Mouse (Mus musculus) embryonic facial prominence, embryonic 11.5 days (tissue): ENCODE measurements around the gene Pdcd2l. TPM values are rescaled to one million over a fixed set of nuclear protein-coding genes. Genes with fewer than 3 reads are reported as not detected.

Experiments used
- ATAC-seq: fragments of 200-750 bp; cut with Nextera tagmentation; replicated peaks from 2 replicates; pipeline ENCODE4 v1.8.0; 2017; ENCODE audit warnings: low read depth; ENCODE audit not compliant: insufficient number of reproducible peaks, low FRiP score, low TSS enrichment
- DNase-seq: peaks from one replicate; pipeline ENCODE4 v3.0.0-alpha.2; 2015; ENCODE audit warnings: low spot score
- H3K27ac ChIP-seq: fragments of 300-500 bp; sonication (generic); replicated peaks from 2 replicates; pipeline ENCODE4 v1.5.1; 2014; ENCODE audit warnings: mild to moderate bottlenecking, low read depth, low read length, control low read depth
- H3K27me3 ChIP-seq: fragments of 300-500 bp; sonication (generic); 2 replicates; pipeline ENCODE4 v1.6.1; 2014; ENCODE audit warnings: mild to moderate bottlenecking, low read length, moderate library complexity, mixed read lengths; ENCODE audit not compliant: control insufficient read depth, insufficient read depth
- H3K36me3 ChIP-seq: fragments of 300-500 bp; sonication (generic); replicated peaks from 2 replicates; pipeline ENCODE4 v1.6.1; 2014; ENCODE audit warnings: low read depth, mild to moderate bottlenecking, low read length, moderate library complexity, mixed read lengths; ENCODE audit not compliant: control insufficient read depth, insufficient read depth
- H3K4me1 ChIP-seq: fragments of 300-500 bp; sonication (generic); 2 replicates; pipeline ENCODE4 v1.6.1; 2014; ENCODE audit warnings: low read length, mixed read lengths; ENCODE audit not compliant: control insufficient read depth, insufficient read depth
- H3K4me2 ChIP-seq: fragments of 300-500 bp; sonication (generic); 2 replicates; pipeline ENCODE4 v1.6.1; 2014; ENCODE audit warnings: low read depth, mild to moderate bottlenecking, control low read depth, low read length, moderate library complexity
- H3K4me3 ChIP-seq: fragments of 300-500 bp; sonication (generic); 2 replicates; pipeline ENCODE4 v1.5.1; 2014; ENCODE audit warnings: low read depth, low read length, control low read depth
- H3K9ac ChIP-seq: fragments of 300-500 bp; sonication (generic); replicated peaks from 2 replicates; pipeline ENCODE4 v1.6.1; 2014; ENCODE audit warnings: mild to moderate bottlenecking, control low read depth, low read length
- H3K9me3 ChIP-seq: fragments of 300-500 bp; sonication (generic); replicated peaks from 2 replicates; pipeline ENCODE4 v1.6.1; 2016; ENCODE audit warnings: mild to moderate bottlenecking, low read length, inconsistent platforms, mixed read lengths; ENCODE audit not compliant: control insufficient read depth
- WGBS: fragments of 180-500 bp; shearing (Covaris S2); extraction: QIAGEN DNeasy Blood & Tissue Kit; methylation state at CpG from one replicate; pipeline ENCODE4 v1.1.7; 2014; 5-methylcytosine and 5-hydroxymethylcytosine counted together
- polyA plus RNA-seq: library from polyadenylated mRNA; unstranded; fragments of >200 nt; fragmentation: Nextera tagmentation; extraction: Ambion mirVana; gene quantifications from 2 replicates; pipeline ENCODE4 v1.2.1, GENCODE M21; 2014

The Pdcd2l gene
- polyA plus RNA-seq, 1 experiment from 2014 or later, result 59.0 TPM

GRCm38 (mm10) chr7:34222340-34222739, 25.9 kb upstream of the Pdcd2l start:
- Histone ChIP-seq H3K9ac (no peak overlapping the region), H3K27ac (no peak overlapping the region), H3K27me3 (no peaks in the 10 kb centered on the region), H3K4me3 (no peak overlapping the region), H3K9me3 (no peaks in the 10 kb centered on the region), H3K4me1 (no peaks in the 10 kb centered on the region), H3K36me3 (peaks cover 13% of the 10 kb centered on the region), H3K4me2 (no peak overlapping the region)
- ATAC-seq (no peak), DNase-seq (no peak)
- WGBS, result 88% methylated on average over 10 of the region's 10 CpGs

GRCm38 (mm10) chr7:34221594-34222250, 25.3 kb upstream of the Pdcd2l start:
- H3K36me3 ChIP-seq, result peaks cover 13% of the 10 kb centered on the region
- no peak for ATAC-seq

GRCm38 (mm10) chr7:34218496-34218895, 22.0 kb upstream of the Pdcd2l start:
- H3K27ac ChIP-seq, result no peak overlapping the region

More at GRCm38 (mm10) chr7:34221594-34222250, 25.3 kb upstream of the Pdcd2l start:
- H3K9me3 ChIP-seq, result no peaks in the 10 kb centered on the region
- H3K4me3 ChIP-seq, result no peak overlapping the region
- no peak overlapping the region for H3K9ac ChIP-seq
- H3K4me2 ChIP-seq, result no peak overlapping the region
- DNase-seq, result no peak
- H3K4me1 ChIP-seq, result no peaks in the 10 kb centered on the region
- 88% methylated on average over 9 of the region's 9 CpGs for WGBS
- H3K27me3 ChIP-seq, result no peaks in the 10 kb centered on the region
- no peak overlapping the region for H3K27ac ChIP-seq

GRCm38 (mm10) chr7:34216474-34216873, 20.0 kb upstream of the Pdcd2l start:
- peaks cover 9% of the 10 kb centered on the region for H3K36me3 ChIP-seq
- H3K9ac ChIP-seq, result no peak overlapping the region
- H3K4me3 ChIP-seq, result no peak overlapping the region
- H3K27me3 ChIP-seq, result no peaks in the 10 kb centered on the region
- DNase-seq (no peak), ATAC-seq (no peak)
- no peaks in the 10 kb centered on the region for H3K9me3 ChIP-seq
- no peak overlapping the region for H3K4me2 ChIP-seq
- no peaks in the 10 kb centered on the region for H3K4me1 ChIP-seq
- no peak overlapping the region for H3K27ac ChIP-seq
- WGBS, result 87% methylated on average over 10 of the region's 10 CpGs

More at GRCm38 (mm10) chr7:34218496-34218895, 22.0 kb upstream of the Pdcd2l start:
- no peaks in the 10 kb centered on the region for H3K9me3 ChIP-seq
- no peaks in the 10 kb centered on the region for H3K27me3 ChIP-seq
- 65% methylated on average over 1 of the region's 1 CpGs for WGBS
- H3K9ac ChIP-seq, result no peak overlapping the region
- H3K4me2 ChIP-seq, result no peak overlapping the region
- H3K36me3 ChIP-seq, result peaks cover 19% of the 10 kb centered on the region
- no peaks in the 10 kb centered on the region for H3K4me1 ChIP-seq
- no peak for DNase-seq
- H3K4me3 ChIP-seq, result no peak overlapping the region
- ATAC-seq, result no peak

- no peaks in the 10 kb centered on the region for H3K4me1 ChIP-seq
- H3K4me2 ChIP-seq, result no peak overlapping the region
- DNase-seq, result no peak
- 78% methylated on average over 9 of the region's 9 CpGs for WGBS
- no peak overlapping the region for H3K9ac ChIP-seq
- ATAC-seq, result no peak
- peaks cover 9% of the 10 kb centered on the region for H3K36me3 ChIP-seq
- H3K27ac ChIP-seq, result no peak overlapping the region
- no peaks in the 10 kb centered on the region for H3K9me3 ChIP-seq
- no peak overlapping the region for H3K4me3 ChIP-seq
- no peaks in the 10 kb centered on the region for H3K27me3 ChIP-seq
Observed at GRCm38 (mm10) chr7:34215481-34215880, 19.0 kb upstream of the Pdcd2l start.

GRCm38 (mm10) chr7:34214644-34215043, 18.2 kb upstream of the Pdcd2l start:
- H3K4me2 ChIP-seq, result no peak overlapping the region
- no peak for DNase-seq
- WGBS, result 88% methylated on average over 8 of the region's 8 CpGs
- peaks cover 9% of the 10 kb centered on the region; the same call in 1 of the 2 replicates for H3K36me3 ChIP-seq
- no peaks in the 10 kb centered on the region for H3K4me1 ChIP-seq
- H3K9me3 ChIP-seq, result no peaks in the 10 kb centered on the region
- ATAC-seq, result no peak
- H3K27me3 ChIP-seq, result no peaks in the 10 kb centered on the region
- H3K4me3 ChIP-seq, result no peak overlapping the region
- no peak overlapping the region for H3K27ac ChIP-seq
- H3K9ac ChIP-seq, result no peak overlapping the region

- DNase-seq (no peak), ATAC-seq (no peak)
- no peak overlapping the region for H3K4me2 ChIP-seq
- H3K27me3 ChIP-seq, result no peaks in the 10 kb centered on the region
- H3K4me3 ChIP-seq, result no peak overlapping the region
- H3K9me3 ChIP-seq, result no peaks in the 10 kb centered on the region
- peaks cover 9% of the 10 kb centered on the region; the same call in 1 of the 2 replicates for H3K36me3 ChIP-seq
- no peak overlapping the region for H3K27ac ChIP-seq
- H3K4me1 ChIP-seq, result no peaks in the 10 kb centered on the region
- no peak overlapping the region for H3K9ac ChIP-seq
- WGBS, result 90% methylated on average over 7 of the region's 7 CpGs
Observed at GRCm38 (mm10) chr7:34213281-34213680, 16.8 kb upstream of the Pdcd2l start.

- Histone ChIP-seq H3K9ac (no peak overlapping the region), H3K4me3 (no peak overlapping the region), H3K9me3 (no peaks in the 10 kb centered on the region), H3K4me1 (no peaks in the 10 kb centered on the region), H3K27me3 (no peaks in the 10 kb centered on the region), H3K4me2 (no peak overlapping the region), H3K27ac (no peak overlapping the region), H3K36me3 (peaks cover 17% of the 10 kb centered on the region)
- ATAC-seq (no peak), DNase-seq (no peak)
- 88% methylated on average over 9 of the region's 9 CpGs for WGBS
Observed at GRCm38 (mm10) chr7:34208027-34208745, 11.7 kb upstream of the Pdcd2l start.
